Mouse (Mus musculus) MEL (cell line): Measurements from ENCODE around the gene Ikzf1. TPM values are rescaled to one million over a fixed set of nuclear protein-coding genes. Genes with fewer than 3 reads are reported as not detected.

ENCODE experiments used
- DNase-seq: peaks from one replicate; pipeline ENCODE4 v3.0.0; 2011; ENCODE audit warnings: low read depth, low spot score
- H3K27ac ChIP-seq: 2 replicates; pipeline ENCODE4 v1.5.1; 2012; ENCODE audit warnings: low read depth, mild to moderate bottlenecking, control low read depth, low read length, moderate library complexity; ENCODE audit not compliant: control insufficient read depth
- H3K27me3 ChIP-seq, 2 experiments: fragments of 150-350 bp in 1 of 2; sonication (generic) in 1 of 2; 2 replicates each; pipeline ENCODE4 v1.6.1; 2012; ENCODE audit warnings: low read length in 2 of 2, mild to moderate bottlenecking in 2 of 2, improper control_type of control experiment in 1 of 2, moderate library complexity in 1 of 2; ENCODE audit not compliant: insufficient read depth in 2 of 2, control insufficient read depth in 1 of 2
- H3K36me3 ChIP-seq, 2 experiments: 2 replicates each; pipeline ENCODE4 v1.6.1; 2012 to 2014; ENCODE audit warnings: low read length in 2 of 2, improper control_type of control experiment in 1 of 2, inconsistent platforms in 1 of 2, mild to moderate bottlenecking in 1 of 2; ENCODE audit not compliant: insufficient read depth in 2 of 2, control insufficient read depth in 1 of 2
- H3K4me1 ChIP-seq, 2 experiments: fragments of 150-350 bp in 1 of 2; sonication (generic) in 1 of 2; 2 replicates each; pipeline ENCODE4 v1.6.1; 2012; ENCODE audit warnings: low read length in 2 of 2, improper control_type of control experiment in 1 of 2, mild to moderate bottlenecking in 1 of 2; ENCODE audit not compliant: insufficient read depth in 2 of 2, control insufficient read depth in 1 of 2
- H3K4me3 ChIP-seq, 2 experiments: fragments of 150-350 bp in 1 of 2; sonication (generic) in 1 of 2; 2 replicates each; pipeline ENCODE4 v1.5.1; 2012; ENCODE audit warnings: low read depth in 2 of 2, low read length in 2 of 2, mild to moderate bottlenecking in 2 of 2, moderate library complexity in 2 of 2, control low read depth in 1 of 2, improper control_type of control experiment in 1 of 2; ENCODE audit not compliant: control insufficient read depth in 1 of 2, insufficient read depth in 1 of 2
- H3K79me2 ChIP-seq: 2 replicates; pipeline ENCODE4 v1.6.1; 2012; ENCODE audit warnings: mild to moderate bottlenecking, low read length, moderate library complexity; ENCODE audit not compliant: control insufficient read depth, poor library complexity, insufficient read depth
- H3K9ac ChIP-seq: 2 replicates; pipeline ENCODE4 v1.6.1; 2012; ENCODE audit warnings: low read depth, mild to moderate bottlenecking, control low read depth, low read length, moderate library complexity; ENCODE audit not compliant: control insufficient read depth, poor library complexity, severe bottlenecking
- H3K9me3 ChIP-seq: fragments of 150-350 bp; sonication (generic); replicated peaks from 2 replicates; pipeline ENCODE4 v1.6.1; 2012; ENCODE audit warnings: mild to moderate bottlenecking, low read length, improper control_type of control experiment, moderate library complexity; ENCODE audit not compliant: insufficient read depth
- BHLHE40 ChIP-seq: IDR thresholded peaks from 2 replicates; pipeline ENCODE4 v1.6.1; 2012; ENCODE audit warnings: low read depth, mild to moderate bottlenecking, inconsistent platforms, low read length, improper control_type of control experiment, borderline replicate concordance
- CHD1 ChIP-seq: IDR thresholded peaks from 2 replicates; pipeline ENCODE4 v1.6.1; 2012; ENCODE audit warnings: low read depth, mild to moderate bottlenecking, inconsistent platforms, low read length, improper control_type of control experiment
- CHD2 ChIP-seq: IDR thresholded peaks from 2 replicates; pipeline ENCODE4 v1.6.1; 2011; ENCODE audit warnings: low read length, improper control_type of control experiment
- EP300 ChIP-seq, 2 experiments: IDR thresholded peaks; 2 replicates each; pipeline ENCODE4 v1.6.1; 2011; ENCODE audit warnings: improper control_type of control experiment in 2 of 2, low read length in 2 of 2, low read depth in 1 of 2, mild to moderate bottlenecking in 1 of 2
- ETS1 ChIP-seq: IDR thresholded peaks from 2 replicates; pipeline ENCODE4 v1.6.1; 2012; ENCODE audit warnings: low read depth, mild to moderate bottlenecking, inconsistent platforms, low read length, improper control_type of control experiment, moderate library complexity
- GATA1 ChIP-seq: IDR thresholded peaks from 2 replicates; pipeline ENCODE4 v1.6.1; 2011; ENCODE audit warnings: low read depth, low read length, improper control_type of control experiment
- HCFC1 ChIP-seq: IDR thresholded peaks from 2 replicates; pipeline ENCODE4 v1.6.1; 2012; ENCODE audit warnings: low read depth, mild to moderate bottlenecking, inconsistent platforms, low read length, improper control_type of control experiment, moderate library complexity
- JUND ChIP-seq: IDR thresholded peaks from 2 replicates; pipeline ENCODE4 v1.6.1; 2011; ENCODE audit warnings: low read depth, mild to moderate bottlenecking, improper control_type of control experiment, low read length
- MAX ChIP-seq: IDR thresholded peaks from 2 replicates; pipeline ENCODE4 v1.6.1; 2011; ENCODE audit warnings: low read length, improper control_type of control experiment
- MAZ ChIP-seq: IDR thresholded peaks from 2 replicates; pipeline ENCODE4 v1.6.1; 2012; ENCODE audit warnings: low read depth, mild to moderate bottlenecking, inconsistent platforms, low read length, improper control_type of control experiment
- MXI1 ChIP-seq: IDR thresholded peaks from 2 replicates; pipeline ENCODE4 v1.6.1; 2011; ENCODE audit warnings: mild to moderate bottlenecking, low read depth, low read length, improper control_type of control experiment
- POLR2A ChIP-seq, 2 experiments: IDR thresholded peaks; 2 replicates each; pipeline ENCODE4 v1.6.1; 2011 to 2012; ENCODE audit warnings: low read length in 2 of 2, mild to moderate bottlenecking in 2 of 2, control low read depth in 1 of 2, improper control_type of control experiment in 1 of 2, low read depth in 1 of 2, moderate library complexity in 1 of 2; ENCODE audit not compliant: control insufficient read depth in 1 of 2, insufficient read depth in 1 of 2, poor library complexity in 1 of 2
- POLR2AphosphoS2 ChIP-seq: IDR thresholded peaks from 2 replicates; pipeline ENCODE4 v1.6.1; 2011; ENCODE audit warnings: low read length, improper control_type of control experiment
- POLR2AphosphoS5 ChIP-seq: IDR thresholded peaks from 2 replicates; pipeline ENCODE4 v1.6.1; 2012; ENCODE audit warnings: low read depth, borderline replicate concordance, mild to moderate bottlenecking, inconsistent platforms, low read length, moderate library complexity, mixed read lengths
- RAD21 ChIP-seq: IDR thresholded peaks from 2 replicates; pipeline ENCODE4 v1.6.1; 2011; ENCODE audit warnings: mild to moderate bottlenecking, low read depth, low read length, improper control_type of control experiment
- RCOR1 ChIP-seq: IDR thresholded peaks from 2 replicates; pipeline ENCODE4 v1.6.1; 2012; ENCODE audit warnings: low read depth, mild to moderate bottlenecking, inconsistent platforms, low read length, improper control_type of control experiment
- TBP ChIP-seq: IDR thresholded peaks from 2 replicates; pipeline ENCODE4 v1.8.0; 2011; ENCODE audit warnings: low read depth, low read length, improper control_type of control experiment
- TCF12 ChIP-seq: IDR thresholded peaks from 2 replicates; pipeline ENCODE4 v1.6.1; 2014; ENCODE audit warnings: low read depth, mild to moderate bottlenecking, inconsistent platforms, low read length, improper control_type of control experiment, moderate library complexity
- UBTF ChIP-seq: IDR thresholded peaks from 2 replicates; pipeline ENCODE4 v1.6.1; 2012; ENCODE audit warnings: low read depth, mild to moderate bottlenecking, inconsistent platforms, low read length, improper control_type of control experiment, moderate library complexity, borderline replicate concordance; ENCODE audit not compliant: insufficient read depth
- USF1 ChIP-seq: IDR thresholded peaks from 2 replicates; pipeline ENCODE4 v1.6.1; 2014; ENCODE audit warnings: low read depth, mild to moderate bottlenecking, inconsistent platforms, low read length, improper control_type of control experiment, moderate library complexity
- USF2 ChIP-seq, 2 experiments: IDR thresholded peaks; 2 replicates each; pipeline ENCODE4 v1.6.1; 2011 to 2012; ENCODE audit warnings: improper control_type of control experiment in 2 of 2, low read length in 2 of 2, borderline replicate concordance in 1 of 2, inconsistent platforms in 1 of 2, low read depth in 1 of 2, mild to moderate bottlenecking in 1 of 2; ENCODE audit not compliant: insufficient read depth in 1 of 2
- ZC3H11A ChIP-seq: IDR thresholded peaks from 2 replicates; pipeline ENCODE4 v1.6.1; 2012; ENCODE audit warnings: low read depth, mild to moderate bottlenecking, inconsistent platforms, low read length, improper control_type of control experiment
- ZMIZ1 ChIP-seq: IDR thresholded peaks from 2 replicates; pipeline ENCODE4 v1.6.1; 2012; ENCODE audit warnings: low read depth, mild to moderate bottlenecking, inconsistent platforms, low read length, improper control_type of control experiment, moderate library complexity
- ZNF384 ChIP-seq: IDR thresholded peaks from 2 replicates; pipeline ENCODE4 v1.6.1; 2012; ENCODE audit warnings: low read depth, mild to moderate bottlenecking, inconsistent platforms, low read length, improper control_type of control experiment
- polyA plus RNA-seq, 2 experiments: library from polyadenylated mRNA; stranded (reverse) in 1 of 2; unstranded in 1 of 2; fragments of >175 nt in 1 of 2; fragments of >200 nt in 1 of 2; gene quantifications; 2 replicates each; pipeline versions ENCODE4 v1.2.1 to v1.2.4; 2012; ENCODE audit warnings: low replicate concordance in 2 of 2, low read depth in 1 of 2; ENCODE audit not compliant: insufficient read length in 2 of 2, insufficient read depth in 1 of 2, missing spikeins in 1 of 2
- total RNA-seq: library from RNA; depleted of rRNA; stranded (reverse); fragments of 300-350 nt; gene quantifications from 2 replicates; pipeline ENCODE4 v1.2.3, GENCODE M21; 2012

Ikzf1 gene
- total and polyA plus RNA-seq, 3 experiments, result 28.0 to 128 (median 90.6) TPM

DNA sequence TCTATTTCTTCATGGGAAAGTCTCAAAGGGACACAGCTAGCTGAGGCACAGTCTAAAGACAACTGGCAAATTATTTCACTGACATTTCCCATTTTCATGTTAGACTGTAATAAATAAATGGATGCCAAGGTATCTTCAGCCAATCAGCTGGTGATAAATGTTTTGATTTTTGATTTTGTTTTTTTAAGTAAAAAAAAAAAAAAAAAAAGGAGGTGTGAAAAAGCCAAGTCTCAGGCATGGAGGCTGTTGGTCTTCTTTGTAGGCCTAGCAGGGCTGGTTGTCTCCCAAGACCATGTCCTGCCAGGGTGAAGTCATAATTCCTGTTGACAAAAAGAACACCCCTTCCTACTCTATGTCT lies 4.9 kb downstream of the Ikzf1 start:
- TF ChIP-seq ZMIZ1 (no peak), UBTF (no peak), USF1 (no peak), GATA1 (no peak), CHD2 (no peak), POLR2AphosphoS2 (no peak), EP300 (IDR thresholded peaks at IDR 0.05; ENCODE audit: low read depth in 1 of 2, low read length in 2 of 2) (peak in 1 of 2 experiments; percentile 6; a peak in 1 of 4 replicates), TCF12 (no peak), ETS1 (0 out of 2 replicates have a peak, but pooled peaks have one; percentile 14), ZNF384 (peak; percentile 59)
- peak overlapping the region; percentile 70 for H3K9ac ChIP-seq
- peaks cover 34 to 48% of the 10 kb centered on the region in 2 experiments for H3K4me1 ChIP-seq
- peak overlapping the region; percentile 56 to 60; a peak in 3 of 4 replicates for H3K4me3 ChIP-seq
- H3K27ac ChIP-seq, result peak overlapping the region; percentile 99
- DNase-seq, result no peak
- no peaks in the 10 kb centered on the region for H3K9me3 ChIP-seq
- peaks cover 87% of the 10 kb centered on the region for H3K79me2 ChIP-seq
- H3K36me3 ChIP-seq, result peaks cover under 1 to 55% of the 10 kb centered on the region in 2 experiments; a peak in 3 of 4 replicates
- H3K27me3 ChIP-seq, result no peaks in the 10 kb centered on the region

DNA sequence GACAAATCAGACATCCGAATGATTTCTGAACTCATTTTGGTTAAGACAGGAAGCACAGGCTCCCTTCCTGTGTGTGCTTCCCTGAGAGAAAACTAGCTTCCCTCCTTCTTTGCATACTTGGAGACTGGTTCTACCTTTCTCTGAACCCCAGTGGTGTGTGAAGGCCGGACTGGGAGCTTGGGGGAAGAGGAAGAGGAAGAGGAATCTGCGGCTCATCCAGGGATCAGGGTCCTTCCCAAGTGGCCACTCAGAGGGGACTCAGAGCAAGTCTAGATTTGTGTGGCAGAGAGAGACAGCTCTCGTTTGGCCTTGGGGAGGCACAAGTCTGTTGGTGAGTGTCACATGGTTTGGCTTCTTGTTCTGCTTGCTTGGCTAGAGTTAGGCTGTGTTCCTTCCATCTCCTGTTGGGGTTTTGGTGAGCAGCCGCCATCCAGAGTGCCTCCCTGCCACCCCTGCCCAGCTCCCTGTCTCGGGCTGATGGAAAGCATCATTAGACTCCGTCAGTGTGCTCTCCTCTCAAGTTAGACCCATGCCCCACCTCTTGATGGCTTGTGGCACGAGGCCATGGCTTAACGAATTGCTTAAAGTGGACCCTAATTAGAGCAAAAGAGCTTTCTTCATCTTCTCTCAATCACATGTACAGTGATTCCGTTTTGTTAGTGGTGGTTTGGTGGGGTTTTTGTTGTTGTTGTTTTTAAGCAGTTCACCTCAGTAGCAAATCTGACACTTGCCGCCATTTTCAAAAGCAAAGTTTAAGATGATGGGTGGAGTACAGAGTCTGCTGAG lies 5.4 kb downstream of the Ikzf1 start:
- H3K4me1 ChIP-seq, result peaks cover 36 to 49% of the 10 kb centered on the region in 2 experiments
- peak; percentile 77 for DNase-seq
- H3K4me3 ChIP-seq, result peak overlapping the region; percentile 51 to 56; a peak in 3 of 4 replicates
- peak overlapping the region; percentile 70 for H3K9ac ChIP-seq
- H3K36me3 ChIP-seq, result peaks cover 3 to 60% of the 10 kb centered on the region in 2 experiments; a peak in 3 of 4 replicates
- H3K27me3 ChIP-seq, result no peaks in the 10 kb centered on the region
- no peaks in the 10 kb centered on the region for H3K9me3 ChIP-seq
- TF ChIP-seq EP300 (IDR thresholded peaks at IDR 0.05; ENCODE audit: low read depth in 1 of 2, low read length in 2 of 2), result peak in 1 of 2 experiments; percentile 4; a peak in 1 of 4 replicates
- no peak for TF ChIP-seq ZC3H11A
- TF ChIP-seq TBP, result 0 out of 2 replicates have a peak, but pooled peaks have one; percentile 33
- TF ChIP-seq BHLHE40, result no peak
- no peak for TF ChIP-seq ZMIZ1
- TF ChIP-seq POLR2A (IDR thresholded peaks at IDR 0.05; ENCODE audit: control insufficient read depth in 1 of 2, insufficient read depth in 1 of 2, low read depth in 1 of 2, low read length in 2 of 2, poor library complexity in 1 of 2), result peak in 1 of 2 experiments; percentile 58; a peak in 2 of 4 replicates
- TF ChIP-seq JUND, result no peak
- TF ChIP-seq RCOR1, result 0 out of 2 replicates have a peak, but pooled peaks have one; percentile 3
- TF ChIP-seq USF2 (IDR thresholded peaks at IDR 0.05; ENCODE audit: borderline replicate concordance in 1 of 2, insufficient read depth in 1 of 2, low read depth in 1 of 2, low read length in 2 of 2), result no peak
- TF ChIP-seq MAX, result 0 out of 2 replicates have a peak, but pooled peaks have one; percentile 33
- TF ChIP-seq UBTF, result no peak
- no peak for TF ChIP-seq MAZ
- TF ChIP-seq CHD2, result no peak
- TF ChIP-seq ETS1, result no peak
- peak; percentile 29; the same call in 1 of the 2 replicates for TF ChIP-seq MXI1
- TF ChIP-seq USF1, result peak; percentile 64
- TF ChIP-seq CHD1, result no peak; the same call in 1 of the 2 replicates
- TF ChIP-seq POLR2AphosphoS5, result no peak
- no peak for TF ChIP-seq HCFC1
- TF ChIP-seq RAD21, result no peak
- peak overlapping the region; percentile 99 for H3K27ac ChIP-seq
- H3K79me2 ChIP-seq, result peaks cover 87% of the 10 kb centered on the region
